Mouse (Mus musculus): ENCODE data around the gene Ahrr.
A peak's percentile ranks its signal among the peaks of the same experiment; 100 is the strongest.

Gene Ahrr

GRCm38 (mm10) chr13:74292167-74292566 is at the start of gene Ahrr:
TSS of gene Ahrr (minus strand) at chr13:74292331.
- DNase-seq = peak; percentile 24 to 69

GRCm38 (mm10) chr13:74341036-74341435 is 48.9 kb upstream of the Ahrr start:
- DNase-seq = peak; percentile 40 to 61

- DNase-seq = no peak
These were observed 37.2 kb upstream of the Ahrr start for GRCm38 (mm10) chr13:74329321-74329720.

- DNase-seq = peak; percentile 96 to 98
These were observed 25.2 kb upstream of the Ahrr start, which contains the start of gene Pdcd6 for GRCm38 (mm10) chr13:74317170-74317849. TSS of gene Pdcd6 (minus strand) at chr13:74317580.

GRCm38 (mm10) chr13:74316789-74317169 is 24.6 kb upstream of the Ahrr start:
- peak; percentile 46 to 60 for DNase-seq

GRCm38 (mm10) chr13:74316386-74316785 is 24.3 kb upstream of the Ahrr start:
- peak in 1 of 2 experiments; percentile 8 for DNase-seq

GRCm38 (mm10) chr13:74314616-74315015 is 22.5 kb upstream of the Ahrr start:
- DNase-seq = no peak

- DNase-seq = no peak
These were observed 13.6 kb upstream of the Ahrr start for GRCm38 (mm10) chr13:74305780-74306179.

- no peak for DNase-seq
These were observed 13.2 kb upstream of the Ahrr start for GRCm38 (mm10) chr13:74305380-74305779.

GRCm38 (mm10) chr13:74302050-74303037 is 10.2 kb upstream of the Ahrr start:
- DNase-seq = peak in 1 of 2 experiments; percentile 20

GRCm38 (mm10) chr13:74301607-74301984 is 9.5 kb upstream of the Ahrr start:
- no peak for DNase-seq

GRCm38 (mm10) chr13:74300925-74301606 is 8.9 kb upstream of the Ahrr start:
- DNase-seq = peak; percentile 42 to 82

- DNase-seq = no peak
These were observed 4.2 kb upstream of the Ahrr start for GRCm38 (mm10) chr13:74296376-74296775.

GRCm38 (mm10) chr13:74289646-74290045 is 2.5 kb downstream of the Ahrr start:
- no peak for DNase-seq

GRCm38 (mm10) chr13:74282299-74282698 is 9.8 kb downstream of the Ahrr start:
- peak; percentile 1 to 3 for DNase-seq

- DNase-seq = no peak
These were observed 16.4 kb downstream of the Ahrr start for GRCm38 (mm10) chr13:74275726-74276125.

- peak; percentile 8 to 46 for DNase-seq
These were observed 31.7 kb downstream of the Ahrr start for GRCm38 (mm10) chr13:74260231-74260992.

GRCm38 (mm10) chr13:74259460-74260230 is 32.5 kb downstream of the Ahrr start:
- DNase-seq = peak; percentile 29 to 71

GRCm38 (mm10) chr13:74246494-74246893 is 45.6 kb downstream of the Ahrr start:
- DNase-seq = peak in 1 of 2 experiments; percentile 13

GRCm38 (mm10) chr13:74245899-74246231 is 46.3 kb downstream of the Ahrr start:
- DNase-seq = no peak

GRCm38 (mm10) chr13:74245214-74245898 is 46.8 kb downstream of the Ahrr start:
- DNase-seq = peak; percentile 67 to 72

All from kidney, postnatal 36 days (tissue).